Mouse (Mus musculus): ENCODE measurements around the gene Eml3. TPM values are rescaled to one million over a fixed set of nuclear protein-coding genes. Genes with fewer than 3 reads are reported as not detected.
A peak's percentile ranks its signal among the peaks of the same experiment; 100 is the strongest.
"Not testable (repeated sequence)": the region's sequence is repeated elsewhere in the genome, so short reads cannot be mapped to it uniquely, and the experiment has no call there.

Eml3 gene
- polyA plus RNA-seq, 1 experiment, result 72.3 TPM

- no peak for DNase-seq (ENCODE audit: low read depth in 1 of 2, low spot score in 2 of 2)
- WGBS, result 24% methylated on average over 19 of the region's 19 CpGs
- peak overlapping the region; percentile 75 for H3K4me3 ChIP-seq (ENCODE audit: extremely low read depth, insufficient read depth, insufficient read length)
- H3K27ac ChIP-seq (ENCODE audit: insufficient read depth, low read length), result peak overlapping the region; percentile 83
- 0 out of 2 replicates have a peak, but pooled peaks cover 5% of the 10 kb centered on the region for H3K4me1 ChIP-seq (ENCODE audit: control insufficient read depth, insufficient read depth, insufficient read length)
- H3K27me3 ChIP-seq (ENCODE audit: control insufficient read depth, insufficient read depth, low read length), result no peaks in the 10 kb centered on the region
- TF ChIP-seq CTCF (IDR thresholded peaks at IDR 0.05; ENCODE audit: extremely low read depth, insufficient read depth, insufficient read length, insufficient replicate concordance) (no peak), POLR2A (IDR thresholded peaks at IDR 0.05; ENCODE audit: low read depth, low read length) (no peak)
- H3K36me3 ChIP-seq (ENCODE audit: control insufficient read depth, insufficient read depth, low read length), result peaks cover 6% of the 10 kb centered on the region
These were observed 41.5 kb upstream of the Eml3 start for GRCm38 (mm10) chr19:8887585-8888463.

- peak; percentile 90 to 94 for DNase-seq (ENCODE audit: low read depth in 1 of 2, low spot score in 2 of 2)
- Histone ChIP-seq H3K27me3 (ENCODE audit: control insufficient read depth, insufficient read depth, low read length) (no peaks in the 10 kb centered on the region), H3K4me1 (ENCODE audit: control insufficient read depth, insufficient read depth, insufficient read length) (0 out of 2 replicates have a peak, but pooled peaks cover 5% of the 10 kb centered on the region), H3K4me3 (ENCODE audit: extremely low read depth, insufficient read depth, insufficient read length) (peak within 1 kb of the TSS; percentile 75), H3K36me3 (ENCODE audit: control insufficient read depth, insufficient read depth, low read length) (peaks cover 6% of the 10 kb centered on the region), H3K27ac (ENCODE audit: insufficient read depth, low read length) (peak within 1 kb of the TSS; percentile 83)
- TF ChIP-seq CTCF (IDR thresholded peaks at IDR 0.05; ENCODE audit: extremely low read depth, insufficient read depth, insufficient read length, insufficient replicate concordance) (no peak), POLR2A (IDR thresholded peaks at IDR 0.05; ENCODE audit: low read depth, low read length) (peak; percentile 72)
- WGBS, result under 1% methylated on average over 58 of the region's 58 CpGs
These were observed 40.6 kb upstream of the Eml3 start, which contains the start of the genes 1810009A15Rik and Gm49416 for GRCm38 (mm10) chr19:8888511-8889385. Gene 1810009A15Rik, plus strand, starts transcription at chr19:8888853. Gene Gm49416, plus strand, starts transcription at chr19:8888926.

GRCm38 (mm10) chr19:8892829-8893766, 36.3 kb upstream of the Eml3 start, which contains the start of gene Ints5:
Gene Ints5, plus strand, starts transcription at chr19:8893005.
- H3K4me3 ChIP-seq (ENCODE audit: extremely low read depth, insufficient read depth, insufficient read length), result peak within 1 kb of the TSS; percentile 80
- peak within 1 kb of the TSS; percentile 68 for H3K27ac ChIP-seq (ENCODE audit: insufficient read depth, low read length)
- DNase-seq (ENCODE audit: low read depth in 1 of 2, low spot score in 2 of 2), result peak; percentile 73 to 78
- H3K27me3 ChIP-seq (ENCODE audit: control insufficient read depth, insufficient read depth, low read length), result no peaks in the 10 kb centered on the region
- peak; percentile 77 for TF ChIP-seq POLR2A (IDR thresholded peaks at IDR 0.05; ENCODE audit: low read depth, low read length)
- TF ChIP-seq CTCF (IDR thresholded peaks at IDR 0.05; ENCODE audit: extremely low read depth, insufficient read depth, insufficient read length, insufficient replicate concordance), result no peak
- H3K36me3 ChIP-seq (ENCODE audit: control insufficient read depth, insufficient read depth, low read length), result peaks cover 8% of the 10 kb centered on the region
- H3K4me1 ChIP-seq (ENCODE audit: control insufficient read depth, insufficient read depth, insufficient read length), result peaks cover 5% of the 10 kb centered on the region; the same call in 1 of the 2 replicates
- 2% methylated on average over 54 of the region's 54 CpGs for WGBS

- Histone ChIP-seq H3K27ac (ENCODE audit: insufficient read depth, low read length) (no peak overlapping the region), H3K36me3 (ENCODE audit: control insufficient read depth, insufficient read depth, low read length) (peaks cover 6% of the 10 kb centered on the region), H3K4me3 (ENCODE audit: extremely low read depth, insufficient read depth, insufficient read length) (no peak overlapping the region), H3K4me1 (ENCODE audit: control insufficient read depth, insufficient read depth, insufficient read length) (peaks cover 4% of the 10 kb centered on the region; the same call in 1 of the 2 replicates), H3K27me3 (ENCODE audit: control insufficient read depth, insufficient read depth, low read length) (no peaks in the 10 kb centered on the region)
- TF ChIP-seq CTCF (IDR thresholded peaks at IDR 0.05; ENCODE audit: extremely low read depth, insufficient read depth, insufficient read length, insufficient replicate concordance) (no peak), POLR2A (IDR thresholded peaks at IDR 0.05; ENCODE audit: low read depth, low read length) (no peak)
- WGBS, result 93% methylated on average over 9 of the region's 9 CpGs
- no peak for DNase-seq (ENCODE audit: low read depth in 1 of 2, low spot score in 2 of 2)
These were observed 33.9 kb upstream of the Eml3 start for GRCm38 (mm10) chr19:8895397-8895960.

- not testable (repeated sequence) for H3K4me3 ChIP-seq (ENCODE audit: extremely low read depth, insufficient read depth, insufficient read length); DNase-seq (ENCODE audit: low read depth in 1 of 2, low spot score in 2 of 2); H3K27ac ChIP-seq (ENCODE audit: insufficient read depth, low read length); H3K4me1 ChIP-seq (ENCODE audit: control insufficient read depth, insufficient read depth, insufficient read length); H3K27me3 ChIP-seq (ENCODE audit: control insufficient read depth, insufficient read depth, low read length); H3K36me3 ChIP-seq (ENCODE audit: control insufficient read depth, insufficient read depth, low read length)
- 92% methylated on average over 5 of the region's 5 CpGs for WGBS
These were observed 33.1 kb upstream of the Eml3 start for GRCm38 (mm10) chr19:8896231-8896630.

- H3K4me3 ChIP-seq (ENCODE audit: extremely low read depth, insufficient read depth, insufficient read length); H3K36me3 ChIP-seq (ENCODE audit: control insufficient read depth, insufficient read depth, low read length); H3K4me1 ChIP-seq (ENCODE audit: control insufficient read depth, insufficient read depth, insufficient read length); H3K27me3 ChIP-seq (ENCODE audit: control insufficient read depth, insufficient read depth, low read length); DNase-seq (ENCODE audit: low read depth in 1 of 2, low spot score in 2 of 2): not testable (repeated sequence)
- 38% methylated on average over 21 of the region's 21 CpGs for WGBS
- peak overlapping the region; percentile 48; the same call in 1 of the 2 replicates for H3K27ac ChIP-seq (ENCODE audit: insufficient read depth, low read length)
These were observed 32.0 kb upstream of the Eml3 start for GRCm38 (mm10) chr19:8897211-8897864.

Data from spleen, adult 2 months (tissue).